Mouse (Mus musculus) CH12.LX (cell line): ENCODE measurements around the gene Nck2.

Source experiments
- CTCF ChIP-seq, 2 experiments: IDR thresholded peaks in 1 of 2; conservative IDR thresholded peaks in 1 of 2; 2 replicates each; pipeline ENCODE4 v1.5.1; 2011 to 2012; ENCODE audit warnings: low read depth in 2 of 2, low read length in 2 of 2, improper control_type of control experiment in 1 of 2, inconsistent platforms in 1 of 2, mild to moderate bottlenecking in 1 of 2, moderate library complexity in 1 of 2
- EP300 ChIP-seq: IDR thresholded peaks from 2 replicates; pipeline ENCODE4 v1.6.1; 2011; ENCODE audit warnings: low read length, improper control_type of control experiment
- POLR2A ChIP-seq: IDR thresholded peaks from 2 replicates; pipeline ENCODE4 v1.6.1; 2011; ENCODE audit warnings: low read depth, mild to moderate bottlenecking, improper control_type of control experiment, low read length
- SMC3 ChIP-seq: IDR thresholded peaks from 2 replicates; pipeline ENCODE4 v1.6.1; 2011; ENCODE audit warnings: low read depth, low read length, improper control_type of control experiment
- USF1 ChIP-seq: IDR thresholded peaks from 2 replicates; pipeline ENCODE4 v1.6.1; 2014; ENCODE audit warnings: low read depth, mild to moderate bottlenecking, inconsistent platforms, low read length, improper control_type of control experiment

DNA sequence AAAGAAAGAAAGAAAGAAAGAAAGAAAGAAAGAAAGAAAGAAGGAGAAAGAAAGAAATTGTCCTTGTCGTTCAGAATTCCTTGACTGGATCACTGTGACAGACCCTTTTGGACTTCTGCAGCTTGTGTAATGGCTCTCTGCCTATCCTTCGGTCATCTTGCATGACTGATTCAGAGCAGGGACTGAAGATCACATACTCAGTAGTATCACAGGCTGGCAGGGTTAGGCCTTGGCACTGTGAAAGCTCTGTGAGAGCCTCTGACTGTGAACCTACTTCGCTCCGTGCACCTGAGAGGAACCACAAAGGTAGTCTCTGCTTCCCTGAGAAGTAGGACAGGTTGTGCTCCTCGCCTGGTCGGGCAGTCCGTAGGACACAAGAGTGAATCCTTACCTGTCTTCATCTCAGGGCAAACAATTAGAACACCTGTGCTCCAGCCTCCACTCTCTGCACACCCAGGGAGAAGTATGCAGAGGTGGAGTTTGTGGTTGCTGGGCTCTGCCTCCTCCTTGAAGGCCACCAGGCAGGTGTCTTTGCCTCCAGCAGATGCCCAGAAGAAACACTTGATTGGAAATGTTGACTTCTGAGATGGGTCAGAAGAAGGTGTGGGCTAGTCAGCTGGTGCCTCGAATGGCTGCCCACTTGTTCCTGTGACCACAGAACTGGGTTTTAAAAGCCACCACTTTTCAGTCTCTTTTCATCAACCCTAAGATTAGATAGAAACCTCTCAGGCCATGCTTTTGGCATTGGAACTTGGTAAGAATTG is 47.3 kb downstream of the Nck2 start:
- TF ChIP-seq POLR2A = no peak
- TF ChIP-seq SMC3 = no peak
- no peak for TF ChIP-seq CTCF (conservative IDR thresholded peaks at IDR 0.05 in 1 of 2, IDR thresholded peaks at IDR 0.05 in 1 of 2; ENCODE audit: low read depth in 2 of 2, low read length in 2 of 2)
- no peak for TF ChIP-seq EP300
- no peak for TF ChIP-seq USF1
